16 mouse cellular contexts compared by ENCODE assay signal in the genomic region with DNA sequence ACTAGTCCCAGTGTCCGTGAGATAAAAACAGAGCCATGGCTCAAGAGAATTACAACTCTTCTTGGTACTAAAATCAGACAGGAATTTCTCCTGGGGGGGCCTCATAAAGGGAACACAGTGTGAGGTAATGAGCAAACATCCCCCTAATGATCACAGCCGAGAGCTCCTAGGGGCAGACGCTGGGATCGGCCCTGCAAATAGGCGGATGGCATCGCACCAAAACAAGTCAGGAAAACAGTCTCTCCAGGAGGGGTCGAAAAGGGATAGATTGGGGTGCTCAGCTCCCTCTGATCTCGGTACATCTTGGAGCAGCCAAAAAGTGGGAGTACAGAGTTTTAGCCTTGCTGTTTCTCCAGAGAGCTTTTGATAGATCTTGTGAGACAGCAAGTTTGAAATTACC. TPM values are rescaled to one million over a fixed set of nuclear protein-coding genes. Genes with fewer than 3 reads are reported as not detected.
DNase-seq lines count a peak whose midpoint lies in the region; ATAC-seq lines count a peak whose summit lies in the region.
"Had no signal": no experiment of that assay in that cellular context is flagged by ENCODE, and none has a peak within 500 bp of the region (broad histone marks: within the 10 kb centered on the region; RNA-seq: fewer than 3 reads in every experiment).

No protein-coding gene starts in this region.

- no peak overlapping the region for H3K4me3 ChIP-seq in hindbrain, embryonic 12.5 days
- no peak overlapping the region for H3K4me3 ChIP-seq in hindbrain, embryonic 16.5 days (ENCODE audit: low read length)
- no peak overlapping the region for H3K4me3 ChIP-seq in midbrain, embryonic 12.5 days
- no peak overlapping the region for H3K4me3 ChIP-seq in midbrain, embryonic 15.5 days
- H3K4me3 ChIP-seq in intestine, embryonic 16.5 days (ENCODE audit: low read length) = no peak overlapping the region
- H3K4me3 ChIP-seq: liver, embryonic 15.5 days; myocyte had no signal

- no peak overlapping the region for H3K27ac ChIP-seq in hindbrain, embryonic 12.5 days
- no peak overlapping the region for H3K27ac ChIP-seq in hindbrain, embryonic 16.5 days (ENCODE audit: low read depth, low read length)
- no peak overlapping the region for H3K27ac ChIP-seq in midbrain, embryonic 12.5 days (replicated peaks)
- H3K27ac ChIP-seq in midbrain, embryonic 15.5 days = no peak overlapping the region
- H3K27ac ChIP-seq in intestine, embryonic 16.5 days (ENCODE audit: low read length) = no peak overlapping the region
- H3K27ac ChIP-seq: kidney, postnatal 0 days; liver, embryonic 15.5 days had no signal

- H3K4me2 ChIP-seq in hindbrain, embryonic 12.5 days (replicated peaks) = 0 out of 2 replicates have a peak overlapping the region, but pooled peaks have one; percentile 3
- H3K4me2 ChIP-seq in hindbrain, embryonic 16.5 days (ENCODE audit: low read length) = no peak overlapping the region
- 0 out of 2 replicates have a peak overlapping the region, but pooled peaks have one; percentile 14 for H3K4me2 ChIP-seq in midbrain, embryonic 12.5 days (replicated peaks)
- no peak overlapping the region for H3K4me2 ChIP-seq in midbrain, embryonic 15.5 days
- H3K4me2 ChIP-seq in intestine, embryonic 16.5 days (ENCODE audit: low read depth, low read length) = no peak overlapping the region
- H3K4me2 ChIP-seq: liver, embryonic 15.5 days had no signal

- H3K4me1 ChIP-seq in hindbrain, embryonic 12.5 days = peaks cover 47% of the 10 kb centered on the region
- peaks cover 29% of the 10 kb centered on the region for H3K4me1 ChIP-seq in hindbrain, embryonic 16.5 days (ENCODE audit: control insufficient read depth, insufficient read depth, low read depth, low read length)
- H3K4me1 ChIP-seq in midbrain, embryonic 12.5 days = peaks cover 47% of the 10 kb centered on the region
- H3K4me1 ChIP-seq in midbrain, embryonic 15.5 days = peaks cover 36% of the 10 kb centered on the region
- H3K4me1 ChIP-seq in intestine, embryonic 16.5 days (ENCODE audit: control insufficient read depth, insufficient read depth, low read length) = peaks cover 21% of the 10 kb centered on the region

- no peaks in the 10 kb centered on the region for H3K36me3 ChIP-seq in hindbrain, embryonic 12.5 days
- H3K36me3 ChIP-seq in hindbrain, embryonic 16.5 days (ENCODE audit: control insufficient read depth, insufficient read depth, low read length) = no peaks in the 10 kb centered on the region
- no peaks in the 10 kb centered on the region for H3K36me3 ChIP-seq in midbrain, embryonic 12.5 days
- no peaks in the 10 kb centered on the region for H3K36me3 ChIP-seq in midbrain, embryonic 15.5 days (replicated peaks)
- no peaks in the 10 kb centered on the region for H3K36me3 ChIP-seq in intestine, embryonic 16.5 days (ENCODE audit: control insufficient read depth, insufficient read depth, low read length)
- H3K36me3 ChIP-seq: liver, embryonic 15.5 days had no signal

- H3K9me3 ChIP-seq in hindbrain, embryonic 12.5 days (replicated peaks) = no peaks in the 10 kb centered on the region
- H3K9me3 ChIP-seq in hindbrain, embryonic 16.5 days (ENCODE audit: control insufficient read depth, low read length) = no peaks in the 10 kb centered on the region
- no peaks in the 10 kb centered on the region for H3K9me3 ChIP-seq in midbrain, embryonic 12.5 days
- H3K9me3 ChIP-seq in midbrain, embryonic 15.5 days = no peaks in the 10 kb centered on the region
- H3K9me3 ChIP-seq in intestine, embryonic 16.5 days (ENCODE audit: control insufficient read depth, low read length) = no peaks in the 10 kb centered on the region
- H3K9me3 ChIP-seq: liver, embryonic 15.5 days had no signal

- WGBS in hindbrain, embryonic 12.5 days = 1% methylated on average over 8 of the region's 8 CpGs
- WGBS in hindbrain, embryonic 16.5 days = 3% methylated on average over 8 of the region's 8 CpGs
- WGBS in midbrain, embryonic 12.5 days = 1% methylated on average over 8 of the region's 8 CpGs
- 4% methylated on average over 8 of the region's 8 CpGs for WGBS in midbrain, embryonic 15.5 days
- whole genome bisulfite sequencing in intestine, embryonic 16.5 days = 18% methylated on average over 8 of the region's 8 CpGs

- ATAC-seq in hindbrain, embryonic 12.5 days (ENCODE audit: low FRiP score) = no peak
- ATAC-seq in hindbrain, embryonic 16.5 days = no peak
- no peak for ATAC-seq in midbrain, embryonic 12.5 days (ENCODE audit: low FRiP score, low read depth)
- no peak for ATAC-seq in midbrain, embryonic 15.5 days (replicated peaks)
- ATAC-seq in intestine, embryonic 16.5 days = no peak
- ATAC-seq: Patski had no signal

- peaks cover 96% of the 10 kb centered on the region for H3K27me3 ChIP-seq in hindbrain, embryonic 12.5 days
- H3K27me3 ChIP-seq in hindbrain, embryonic 16.5 days (replicated peaks; ENCODE audit: control insufficient read depth, insufficient read depth, low read length) = peaks cover 36% of the 10 kb centered on the region
- H3K27me3 ChIP-seq in midbrain, embryonic 12.5 days = peaks cover 96% of the 10 kb centered on the region
- H3K27me3 ChIP-seq in midbrain, embryonic 15.5 days (replicated peaks) = peaks cover 74% of the 10 kb centered on the region
- H3K27me3 ChIP-seq in intestine, embryonic 16.5 days (replicated peaks; ENCODE audit: control insufficient read depth, insufficient read depth, low read length) = peaks cover 51% of the 10 kb centered on the region
- H3K27me3 ChIP-seq: Patski had no signal

- DNase-seq in embryo, embryonic 10 days (ENCODE audit: low spot score) = peak; percentile 45
- DNase-seq in embryo, embryonic 11 days = no peak
- DNase-seq in heart, postnatal 4 days = peak; percentile 47
- DNase-seq: cerebellum, adult 11-12 months; gastrocnemius, postnatal 36 days; lung, postnatal 4 days had no signal

- no peak overlapping the region for H3K9ac ChIP-seq in hindbrain, embryonic 12.5 days
- no peak overlapping the region for H3K9ac ChIP-seq in hindbrain, embryonic 16.5 days (ENCODE audit: low read depth, low read length)
- H3K9ac ChIP-seq in midbrain, embryonic 12.5 days (replicated peaks) = no peak overlapping the region
- H3K9ac ChIP-seq in midbrain, embryonic 15.5 days = no peak overlapping the region
- no peak overlapping the region for H3K9ac ChIP-seq in intestine, embryonic 16.5 days (ENCODE audit: low read depth, low read length)
- H3K9ac ChIP-seq: liver, embryonic 15.5 days had no signal

RNA-seq across cellular contexts. Expression of a gene that starts 11.0 kb away (rescaled TPM):
- 50.9 and 58.7 TPM in 2 replicates for polyA plus RNA-seq in hindbrain, embryonic 12.5 days (2016; fragmentation: Nextera tagmentation; extraction: Ambion mirVana)
- polyA plus RNA-seq in hindbrain, embryonic 16.5 days (2015; fragmentation: Nextera tagmentation; extraction: Ambion mirVana) = 13.3 and 21.7 TPM in 2 replicates
- polyA plus RNA-seq in midbrain, embryonic 12.5 days (2016; fragmentation: Nextera tagmentation; extraction: Ambion mirVana) = 26.6 and 34.6 TPM in 2 replicates
- 22.7 and 23.2 TPM in 2 replicates for polyA plus RNA-seq in midbrain, embryonic 15.5 days (2015; fragmentation: Nextera tagmentation; extraction: Ambion mirVana)
- 100 to 1,000 TPM in 1 of 2 experiments, 10 to 100 TPM in 1; 85.3 to 101 TPM for total RNA-seq in heart, postnatal 4 days (2021)
- polyA plus RNA-seq in intestine, embryonic 16.5 days (2015; fragmentation: Nextera tagmentation; extraction: Ambion mirVana) = 5.6 and 6.2 TPM in 2 replicates
- total RNA-seq: common myeloid progenitor, adult 5-6 weeks had no signal

RNA-seq across cellular contexts. Expression of a gene that starts 42.3 kb away (rescaled TPM):
- polyA plus RNA-seq in hindbrain, embryonic 12.5 days (2016; fragmentation: Nextera tagmentation; extraction: Ambion mirVana) = 0.81 and 1.0 TPM in 2 replicates
- polyA plus RNA-seq in hindbrain, embryonic 16.5 days (2015; fragmentation: Nextera tagmentation; extraction: Ambion mirVana) = 0.26 and 0.44 TPM in 2 replicates
- polyA plus RNA-seq in midbrain, embryonic 12.5 days (2016; fragmentation: Nextera tagmentation; extraction: Ambion mirVana) = 0.34 and 0.63 TPM in 2 replicates
- polyA plus RNA-seq in midbrain, embryonic 15.5 days (2015; fragmentation: Nextera tagmentation; extraction: Ambion mirVana) = 0.10 and 0.43 TPM in 2 replicates
- 1 to 10 TPM; 1.2 TPM for total RNA-seq in heart, postnatal 4 days (2021)
- 0.54 and 0.65 TPM in 2 replicates for polyA plus RNA-seq in intestine, embryonic 16.5 days (2015; fragmentation: Nextera tagmentation; extraction: Ambion mirVana)

Comparison
In these comparisons a context has a peak if more than half of its experiments do, and no peak if none do; other contexts are left out.
1. H3K4me2 ChIP-seq: peak in hindbrain, embryonic 12.5 days (single experiment) and midbrain, embryonic 12.5 days (single experiment); none in hindbrain, embryonic 16.5 days (single experiment), midbrain, embryonic 15.5 days (single experiment) and intestine, embryonic 16.5 days (single experiment).